Mouse (Mus musculus): ENCODE results near the gene Lmx1a. TPM values are rescaled to one million over a fixed set of nuclear protein-coding genes. Genes with fewer than 3 reads are reported as not detected.

Gene Lmx1a
- polyA plus RNA-seq, 1 experiment from 2014 or later: 0.44 TPM

GRCm38 (mm10) chr1:167761785-167762223 is 72.8 kb downstream of the Lmx1a start:
- Histone ChIP-seq H3K9me3 (no peaks in the 10 kb centered on the region), H3K27me3 (replicated peaks) (no peaks in the 10 kb centered on the region; the same call in 1 of the 2 replicates), H3K9ac (no peak overlapping the region), H3K27ac (no peak overlapping the region), H3K4me1 (replicated peaks) (no peaks in the 10 kb centered on the region), H3K4me2 (replicated peaks) (no peak overlapping the region), H3K36me3 (no peaks in the 10 kb centered on the region), H3K4me3 (replicated peaks) (no peak overlapping the region)
- WGBS: 22% methylated on average over 13 of the region's 13 CpGs
- no peak for ATAC-seq

DNA sequence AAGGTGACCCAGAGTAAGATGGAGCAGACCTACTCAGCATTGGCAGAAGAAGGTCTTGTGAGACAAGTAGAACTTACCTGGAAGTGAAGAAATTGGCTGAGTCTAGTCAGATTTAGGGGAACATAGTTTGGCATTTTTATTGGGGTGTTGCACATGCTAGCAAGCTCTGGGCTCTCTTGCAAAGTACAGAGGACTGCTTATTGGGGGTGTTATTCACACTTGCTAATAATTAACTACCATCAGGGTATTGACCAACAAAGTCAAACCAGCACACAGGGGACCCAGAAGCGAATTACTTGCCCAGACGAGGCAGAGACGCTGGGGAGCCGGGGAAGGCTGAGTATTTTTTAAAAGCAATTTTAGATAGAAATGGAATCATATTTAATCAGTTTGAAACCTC is 77.6 kb downstream of the Lmx1a start:
- ATAC-seq: no peak
- Histone ChIP-seq H3K4me2 (replicated peaks) (no peak overlapping the region), H3K9me3 (no peaks in the 10 kb centered on the region), H3K27me3 (replicated peaks) (no peaks in the 10 kb centered on the region; the same call in 1 of the 2 replicates), H3K4me1 (replicated peaks) (no peaks in the 10 kb centered on the region), H3K9ac (no peak overlapping the region), H3K4me3 (replicated peaks) (no peak overlapping the region), H3K36me3 (no peaks in the 10 kb centered on the region), H3K27ac (no peak overlapping the region)
- 70% methylated on average over 4 of the region's 4 CpGs for WGBS

DNA sequence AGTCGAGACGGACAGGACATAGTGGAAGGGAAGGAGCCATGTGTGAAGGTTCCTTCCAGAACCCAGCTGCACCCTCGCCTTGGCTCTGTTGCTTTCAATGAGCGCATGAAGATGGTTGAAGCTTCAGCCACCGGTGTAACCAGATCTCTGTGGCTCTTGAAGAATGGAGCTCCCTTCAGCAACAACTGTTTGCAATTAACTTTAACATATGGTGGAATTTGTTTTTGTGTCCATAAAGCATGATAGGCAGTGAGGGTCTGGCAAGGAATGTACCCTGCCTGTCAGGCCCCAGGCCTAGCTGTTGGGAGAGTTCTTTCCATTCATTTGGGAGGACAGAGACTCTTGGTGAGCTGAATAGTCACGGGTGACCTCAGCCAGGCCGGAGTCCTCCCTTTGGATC is 81.4 kb downstream of the Lmx1a start:
- ATAC-seq: no peak
- H3K36me3 ChIP-seq: no peaks in the 10 kb centered on the region
- H3K9me3 ChIP-seq: no peaks in the 10 kb centered on the region
- H3K4me3 ChIP-seq (replicated peaks): no peak overlapping the region
- no peaks in the 10 kb centered on the region for H3K27me3 ChIP-seq (replicated peaks)
- H3K27ac ChIP-seq: no peak overlapping the region
- H3K4me1 ChIP-seq (replicated peaks): no peaks in the 10 kb centered on the region
- 88% methylated on average over 7 of the region's 7 CpGs for WGBS
- no peak overlapping the region for H3K4me2 ChIP-seq (replicated peaks)
- H3K9ac ChIP-seq: no peak overlapping the region

DNA sequence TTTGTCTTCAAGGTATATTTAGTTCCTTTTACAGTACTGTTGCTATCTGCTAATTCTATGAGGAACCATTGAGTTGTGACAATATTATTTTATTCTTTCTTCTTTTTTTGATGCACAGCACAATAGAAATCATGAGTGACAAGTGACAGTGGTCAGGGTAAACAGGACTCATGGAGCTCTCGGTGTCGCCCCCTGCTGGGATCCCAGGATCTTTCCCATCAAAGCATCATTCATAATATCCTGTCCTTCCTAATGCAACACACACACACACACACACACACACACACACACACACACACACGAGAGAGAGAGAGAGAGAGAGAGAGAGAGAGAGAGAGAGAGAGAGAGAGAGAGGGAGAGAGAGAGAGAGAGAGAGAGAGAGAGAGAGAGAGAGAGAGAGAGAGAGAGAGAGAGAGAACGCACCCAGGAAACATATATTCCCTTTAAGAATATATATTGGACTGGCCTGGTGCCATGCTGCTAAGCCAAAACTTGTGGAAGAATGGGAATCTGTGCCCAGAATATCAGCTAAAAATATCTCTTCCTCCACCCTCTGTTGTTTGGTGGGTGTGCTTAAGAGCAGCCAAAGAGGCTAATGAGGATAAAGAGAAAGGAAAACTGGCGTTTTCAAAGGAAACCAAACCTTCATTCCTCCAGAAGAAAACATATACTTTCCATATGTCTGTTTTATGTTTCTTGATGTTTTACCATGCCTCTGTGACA is 90.9 kb downstream of the Lmx1a start:
- Histone ChIP-seq H3K4me2 (replicated peaks) (no peak overlapping the region), H3K9me3 (no peaks in the 10 kb centered on the region), H3K4me3 (replicated peaks) (no peak overlapping the region), H3K36me3 (no peaks in the 10 kb centered on the region), H3K27ac (no peak overlapping the region), H3K27me3 (replicated peaks) (no peaks in the 10 kb centered on the region; the same call in 1 of the 2 replicates), H3K9ac (no peak overlapping the region), H3K4me1 (replicated peaks) (no peaks in the 10 kb centered on the region)
- no peak for ATAC-seq
- 78% methylated on average over 4 of the region's 5 CpGs for WGBS

- no peak overlapping the region for H3K4me3 ChIP-seq (replicated peaks)
- H3K27me3 ChIP-seq (replicated peaks): no peaks in the 10 kb centered on the region
- H3K4me1 ChIP-seq (replicated peaks): no peaks in the 10 kb centered on the region
- peak; percentile 63 for ATAC-seq
- H3K9me3 ChIP-seq: no peaks in the 10 kb centered on the region
- H3K27ac ChIP-seq: no peak overlapping the region
- H3K9ac ChIP-seq: no peak overlapping the region
- WGBS: 65% methylated on average over 10 of the region's 10 CpGs
- no peaks in the 10 kb centered on the region for H3K36me3 ChIP-seq
- H3K4me2 ChIP-seq (replicated peaks): no peak overlapping the region
These were observed 92.9 kb downstream of the Lmx1a start for GRCm38 (mm10) chr1:167781787-167782484.

GRCm38 (mm10) chr1:167784067-167784466 is 95.0 kb downstream of the Lmx1a start:
- Histone ChIP-seq H3K9me3 (no peaks in the 10 kb centered on the region), H3K27me3 (replicated peaks) (no peaks in the 10 kb centered on the region)
- ATAC-seq: no peak

DNA sequence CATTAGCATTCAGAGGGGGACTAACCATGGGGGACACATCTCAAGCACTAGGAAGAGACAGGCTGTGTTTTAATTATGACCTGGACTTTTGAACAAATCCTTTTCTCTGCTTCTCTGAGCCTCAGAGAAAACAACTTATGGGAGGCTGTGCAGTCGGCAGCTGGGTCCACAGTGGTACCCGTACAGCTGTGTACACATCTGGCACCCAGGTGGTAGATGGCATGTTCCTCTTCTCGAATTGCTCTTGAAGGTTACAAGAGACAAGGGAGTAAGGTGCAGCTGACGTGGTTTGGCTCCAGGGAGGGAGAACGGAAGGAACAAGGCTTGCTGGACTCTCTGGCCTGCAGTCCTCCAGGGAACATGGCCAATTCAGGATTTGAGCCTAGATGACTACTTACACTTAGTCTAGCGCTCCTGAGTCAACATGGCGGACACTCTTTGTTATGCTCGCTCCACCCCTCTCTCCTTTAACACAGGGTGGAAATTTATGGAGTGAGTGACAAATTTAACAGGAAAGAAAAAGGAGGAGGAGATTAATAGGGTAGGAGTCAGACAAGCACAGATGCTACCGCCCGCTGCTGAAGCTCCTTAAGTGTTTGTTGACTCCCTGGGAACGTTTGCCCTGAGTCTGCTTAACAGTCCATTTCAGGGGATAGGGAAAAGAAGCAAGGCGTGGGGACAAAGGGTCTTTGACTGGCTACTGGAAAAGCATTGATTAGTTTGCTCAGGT is 99.8 kb downstream of the Lmx1a start:
- Histone ChIP-seq H3K4me3 (replicated peaks) (no peak overlapping the region), H3K27ac (no peak overlapping the region), H3K4me2 (replicated peaks) (no peak overlapping the region), H3K9me3 (no peaks in the 10 kb centered on the region), H3K4me1 (replicated peaks) (no peaks in the 10 kb centered on the region), H3K36me3 (no peaks in the 10 kb centered on the region), H3K9ac (no peak overlapping the region), H3K27me3 (replicated peaks) (no peaks in the 10 kb centered on the region)
- 52% methylated on average over 12 of the region's 12 CpGs for WGBS
- ATAC-seq: no peak

More at GRCm38 (mm10) chr1:167784067-167784466, 95.0 kb downstream of the Lmx1a start:
- Histone ChIP-seq H3K4me2 (replicated peaks) (no peak overlapping the region), H3K4me3 (replicated peaks) (no peak overlapping the region), H3K27ac (no peak overlapping the region), H3K9ac (no peak overlapping the region), H3K36me3 (no peaks in the 10 kb centered on the region), H3K4me1 (replicated peaks) (no peaks in the 10 kb centered on the region)
- 77% methylated on average over 2 of the region's 2 CpGs for WGBS

DNA sequence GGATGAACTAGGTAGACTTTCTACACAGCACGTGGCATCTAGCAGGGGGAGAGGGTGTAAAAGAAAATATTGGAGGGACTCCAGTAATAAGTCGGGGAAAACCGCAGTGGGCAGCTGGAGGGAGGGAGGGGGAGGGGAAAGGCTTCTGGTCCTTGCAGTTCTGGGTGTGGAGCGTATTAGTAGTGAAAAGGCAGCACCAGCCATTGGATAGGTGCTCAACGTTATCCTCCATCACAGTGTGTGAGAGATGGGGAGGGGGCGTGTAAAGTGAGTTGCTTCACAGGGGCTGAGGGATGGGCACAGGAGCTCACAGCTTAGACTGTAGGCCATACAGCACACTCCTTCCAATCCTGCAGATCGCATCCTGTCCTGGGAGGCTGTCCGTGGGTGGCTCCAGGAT is 100.4 kb downstream of the Lmx1a start:
- Histone ChIP-seq H3K27ac (no peak overlapping the region), H3K27me3 (replicated peaks) (no peaks in the 10 kb centered on the region), H3K9me3 (no peaks in the 10 kb centered on the region), H3K4me1 (replicated peaks) (no peaks in the 10 kb centered on the region), H3K9ac (no peak overlapping the region), H3K4me2 (replicated peaks) (no peak overlapping the region), H3K36me3 (no peaks in the 10 kb centered on the region), H3K4me3 (replicated peaks) (no peak overlapping the region)
- 58% methylated on average over 8 of the region's 8 CpGs for WGBS
- ATAC-seq: no peak

DNA sequence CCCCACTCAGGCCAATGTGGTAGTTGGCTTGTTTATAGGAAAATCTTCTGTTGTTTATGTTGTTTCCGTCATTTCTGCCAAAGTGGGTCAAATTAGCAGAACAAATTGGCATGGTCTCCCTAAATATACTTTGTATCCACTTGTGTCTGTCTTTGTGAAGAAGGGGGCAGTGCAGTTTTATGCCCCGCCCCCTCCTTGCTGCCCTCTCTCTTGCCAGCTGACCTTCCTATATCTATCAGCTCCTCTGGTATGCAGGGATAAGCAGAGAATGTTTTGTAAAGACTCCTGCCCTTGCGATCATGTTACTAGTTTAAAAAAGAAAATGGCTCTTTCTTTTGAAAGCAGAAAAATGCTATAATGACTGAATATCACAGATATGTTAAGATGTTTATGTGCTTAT is 101.7 kb downstream of the Lmx1a start:
- H3K9ac ChIP-seq: no peak overlapping the region
- no peak for ATAC-seq
- no peak overlapping the region for H3K27ac ChIP-seq
- H3K4me3 ChIP-seq (replicated peaks): no peak overlapping the region
- H3K36me3 ChIP-seq: no peaks in the 10 kb centered on the region
- no peaks in the 10 kb centered on the region for H3K4me1 ChIP-seq (replicated peaks)
- H3K9me3 ChIP-seq: no peaks in the 10 kb centered on the region
- 56% methylated on average over 3 of the region's 3 CpGs for WGBS
- no peaks in the 10 kb centered on the region for H3K27me3 ChIP-seq (replicated peaks)
- H3K4me2 ChIP-seq (replicated peaks): no peak overlapping the region

- no peak for ATAC-seq
- H3K27ac ChIP-seq: no peak overlapping the region
- H3K9ac ChIP-seq: no peak overlapping the region
- H3K27me3 ChIP-seq (replicated peaks): no peaks in the 10 kb centered on the region
- no peaks in the 10 kb centered on the region for H3K36me3 ChIP-seq
- H3K4me3 ChIP-seq (replicated peaks): no peak overlapping the region
- no peaks in the 10 kb centered on the region for H3K9me3 ChIP-seq
- H3K4me2 ChIP-seq (replicated peaks): no peak overlapping the region
- WGBS: 68% methylated on average over 11 of the region's 11 CpGs
- no peaks in the 10 kb centered on the region for H3K4me1 ChIP-seq (replicated peaks)
These were observed 102.2 kb downstream of the Lmx1a start for GRCm38 (mm10) chr1:167791221-167791620.

DNA sequence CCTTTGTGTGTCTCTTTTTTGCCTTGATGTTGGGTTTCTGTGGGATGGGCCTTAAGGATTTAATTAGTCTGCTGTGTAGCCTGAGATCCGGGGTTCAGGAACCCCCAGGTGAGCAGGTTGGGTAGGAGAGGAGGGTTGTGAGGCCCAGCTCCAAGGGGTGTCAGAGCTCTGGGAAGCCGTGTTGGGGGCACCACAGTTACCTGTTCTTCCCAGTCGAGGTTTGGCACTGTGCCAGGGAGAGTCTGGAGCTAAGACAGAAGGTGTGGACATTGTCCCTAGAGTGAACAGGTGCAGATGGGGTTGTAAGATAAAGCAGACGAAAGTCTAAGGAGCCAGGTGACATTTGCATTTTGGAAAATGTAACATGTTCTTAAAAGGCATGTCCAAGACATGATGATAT is 112.9 kb downstream of the Lmx1a start:
- no peak overlapping the region for H3K4me3 ChIP-seq (replicated peaks)
- WGBS: 40% methylated on average over 4 of the region's 4 CpGs
- no peak overlapping the region for H3K4me2 ChIP-seq (replicated peaks)
- H3K9ac ChIP-seq: no peak overlapping the region
- no peaks in the 10 kb centered on the region; the same call in 1 of the 2 replicates for H3K4me1 ChIP-seq (replicated peaks)
- peaks cover 15% of the 10 kb centered on the region for H3K27me3 ChIP-seq (replicated peaks)
- no peaks in the 10 kb centered on the region for H3K9me3 ChIP-seq
- ATAC-seq: peak; percentile 39; the same call in 1 of the 2 replicates
- H3K27ac ChIP-seq: no peak overlapping the region
- H3K36me3 ChIP-seq: no peaks in the 10 kb centered on the region

GRCm38 (mm10) chr1:167802510-167803271 is 113.7 kb downstream of the Lmx1a start:
- Histone ChIP-seq H3K4me2 (replicated peaks) (peak overlapping the region; percentile 91), H3K4me1 (replicated peaks) (no peaks in the 10 kb centered on the region; the same call in 1 of the 2 replicates), H3K27me3 (replicated peaks) (peaks cover 15% of the 10 kb centered on the region), H3K9ac (peak overlapping the region; percentile 20; the same call in 1 of the 2 replicates), H3K4me3 (replicated peaks) (peak overlapping the region; percentile 47), H3K36me3 (no peaks in the 10 kb centered on the region), H3K9me3 (no peaks in the 10 kb centered on the region), H3K27ac (no peak overlapping the region)
- under 1% methylated on average over 59 of the region's 59 CpGs for WGBS
- ATAC-seq: peak; percentile 84
